Mouse (Mus musculus): ENCODE results near the gene 1700029I15Rik.

1700029I15Rik gene

GRCm38 (mm10) chr2:92374514-92374913, 7.8 kb upstream of the 1700029I15Rik start, which contains the start of the genes Pex16 and Large2:
Pex16 (plus strand) TSS chr2:92374676.
Large2 (minus strand) TSS chr2:92374869.
- DNase-seq: peak in 1 of 2 experiments; percentile 62

GRCm38 (mm10) chr2:92375099-92375623, 7.2 kb upstream of the 1700029I15Rik start:
- DNase-seq: peak; percentile 92 to 93

- DNase-seq: no peak
Measured at GRCm38 (mm10) chr2:92375788-92376187, 6.5 kb upstream of the 1700029I15Rik start.

- DNase-seq: no peak
Measured at GRCm38 (mm10) chr2:92376300-92376699, 6.0 kb upstream of the 1700029I15Rik start.

- peak in 1 of 2 experiments; percentile 4 for DNase-seq
Measured at GRCm38 (mm10) chr2:92377320-92377719, 5.0 kb upstream of the 1700029I15Rik start.

- peak in 1 of 2 experiments; percentile 25 for DNase-seq
Measured at GRCm38 (mm10) chr2:92379783-92380494, 2.4 kb upstream of the 1700029I15Rik start.

GRCm38 (mm10) chr2:92380495-92381050, 1.8 kb upstream of the 1700029I15Rik start:
- peak in 1 of 2 experiments; percentile 31 for DNase-seq

GRCm38 (mm10) chr2:92381161-92381560, 1.2 kb upstream of the 1700029I15Rik start:
- DNase-seq: no peak

- DNase-seq: no peak
Measured at GRCm38 (mm10) chr2:92382759-92383158, 421 bp downstream of the 1700029I15Rik start.

GRCm38 (mm10) chr2:92384101-92384500, 1.8 kb downstream of the 1700029I15Rik start:
- DNase-seq: no peak

- DNase-seq: peak in 1 of 2 experiments; percentile 50
Measured at GRCm38 (mm10) chr2:92385113-92386051, 3.0 kb downstream of the 1700029I15Rik start.

GRCm38 (mm10) chr2:92386821-92387570, 4.7 kb downstream of the 1700029I15Rik start:
- DNase-seq: no peak

GRCm38 (mm10) chr2:92387646-92388045, 5.3 kb downstream of the 1700029I15Rik start:
- DNase-seq: no peak

GRCm38 (mm10) chr2:92388081-92388517, 5.8 kb downstream of the 1700029I15Rik start:
- DNase-seq: peak in 1 of 2 experiments; percentile 48

- peak; percentile 85 to 88 for DNase-seq
Measured at GRCm38 (mm10) chr2:92388891-92389641, 6.7 kb downstream of the 1700029I15Rik start.

- no peak for DNase-seq
Measured at GRCm38 (mm10) chr2:92389645-92390044, 7.3 kb downstream of the 1700029I15Rik start.

GRCm38 (mm10) chr2:92390206-92390930, 8.0 kb downstream of the 1700029I15Rik start:
- peak; percentile 63 to 71 for DNase-seq

GRCm38 (mm10) chr2:92391116-92391515, 8.8 kb downstream of the 1700029I15Rik start:
- DNase-seq: peak; percentile 51 to 56

GRCm38 (mm10) chr2:92391703-92392317, 9.5 kb downstream of the 1700029I15Rik start:
- peak; percentile 62 to 65 for DNase-seq

Data from cerebellum, postnatal 14 days (tissue).